Mouse (Mus musculus) ES-Bruce4 (cell line): ENCODE results near the gene Ndufa11. TPM values are rescaled to one million over a fixed set of nuclear protein-coding genes. Genes with fewer than 3 reads are reported as not detected.

ENCODE experiments used
- H3K27ac ChIP-seq: 2 replicates; pipeline ENCODE4 v1.5.1; 2012; ENCODE audit warnings: low read length, inconsistent platforms; ENCODE audit not compliant: insufficient read depth
- H3K27me3 ChIP-seq: 2 replicates; pipeline ENCODE4 v1.6.1; 2012; ENCODE audit warnings: mild to moderate bottlenecking, low read length, inconsistent platforms; ENCODE audit not compliant: control insufficient read depth, poor library complexity, insufficient read depth, severe bottlenecking
- H3K36me3 ChIP-seq: 2 replicates; pipeline ENCODE4 v1.6.1; 2012; ENCODE audit warnings: inconsistent platforms, mild to moderate bottlenecking, low read length, moderate library complexity; ENCODE audit not compliant: control insufficient read depth, poor library complexity, insufficient read depth, severe bottlenecking
- H3K4me1 ChIP-seq: one replicate; pipeline ENCODE4 v1.8.1; 2011; ENCODE audit warnings: low read length; ENCODE audit not compliant: control insufficient read depth, insufficient read depth
- H3K4me3 ChIP-seq: 2 replicates; pipeline ENCODE4 v1.5.1; 2011; ENCODE audit warnings: low read depth, mild to moderate bottlenecking, low read length
- H3K9ac ChIP-seq: 2 replicates; pipeline ENCODE4 v1.6.1; 2012; ENCODE audit warnings: low read depth, mild to moderate bottlenecking, inconsistent platforms; ENCODE audit not compliant: poor library complexity, severe bottlenecking
- H3K9me3 ChIP-seq: replicated peaks from 2 replicates; pipeline ENCODE4 v1.6.1; 2012; ENCODE audit warnings: mild to moderate bottlenecking, low read length, inconsistent platforms; ENCODE audit not compliant: control insufficient read depth, poor library complexity, insufficient read depth, severe bottlenecking
- CTCF ChIP-seq: IDR thresholded peaks from one replicate; pipeline ENCODE4 v1.8.1; 2011; ENCODE audit warnings: low read depth, low read length
- EP300 ChIP-seq: IDR thresholded peaks from 2 replicates; pipeline ENCODE4 v1.6.1; 2011; ENCODE audit warnings: low read depth, low read length; ENCODE audit not compliant: insufficient read depth
- POLR2A ChIP-seq: IDR thresholded peaks from one replicate; pipeline ENCODE4 v1.8.1; 2011; ENCODE audit warnings: low read length; ENCODE audit not compliant: insufficient read depth
- polyA plus RNA-seq: library from polyadenylated mRNA; stranded (reverse); fragments of >200 nt; gene quantifications from 2 replicates; pipeline ENCODE4 v1.2.4, GENCODE M21; 2011; ENCODE audit warnings: low read depth; ENCODE audit not compliant: missing spikeins, insufficient read depth, insufficient read length

Ndufa11 gene
- polyA plus RNA-seq, 1 experiment: 152 TPM

DNA sequence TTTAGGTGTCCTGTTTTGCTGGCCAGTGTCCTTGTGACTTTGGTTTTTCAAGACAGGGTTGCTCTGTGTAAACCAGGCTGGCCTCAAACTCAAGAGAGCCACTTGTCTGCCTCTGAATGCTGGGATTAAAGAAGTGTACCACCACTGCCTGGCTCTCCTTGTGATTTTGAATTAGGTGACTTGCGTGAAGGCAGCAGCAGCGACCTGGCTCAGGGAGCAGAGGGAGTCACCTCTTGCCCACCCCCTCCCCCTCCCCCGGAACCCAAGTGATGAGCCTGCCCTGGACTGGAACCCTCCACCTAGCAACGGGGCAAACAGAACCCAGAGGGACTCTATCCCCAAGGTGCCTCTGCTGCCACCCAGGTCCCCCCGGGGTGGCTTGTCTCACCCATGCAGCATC is 52.4 kb downstream of the Ndufa11 start, which contains the start of gene Prr22:
TSS of gene Prr22 (plus strand) at position 301 of the 400 bp plus-strand sequence.
- H3K9me3 ChIP-seq: no peaks in the 10 kb centered on the region
- TF ChIP-seq EP300: no peak
- no peak for TF ChIP-seq POLR2A
- TF ChIP-seq CTCF: no peak
- no peaks in the 10 kb centered on the region for H3K4me1 ChIP-seq
- no peak within 1 kb of the TSS for H3K9ac ChIP-seq
- H3K27me3 ChIP-seq: no peaks in the 10 kb centered on the region
- no peak within 1 kb of the TSS for H3K4me3 ChIP-seq
- H3K36me3 ChIP-seq: no peaks in the 10 kb centered on the region; the same call in 1 of the 2 replicates
- no peak within 1 kb of the TSS for H3K27ac ChIP-seq

Other genes with a start within 250 kb of the Ndufa11 start
- gene Ptprs, start 241.3 kb upstream of the Ndufa11 start, polyA plus RNA-seq: 149 and 159 TPM in 2 replicates
- gene Znrf4, start 205.3 kb upstream of the Ndufa11 start, polyA plus RNA-seq: not detected in 2 replicates
- gene Gm20219, start 163.4 kb upstream of the Ndufa11 start, polyA plus RNA-seq: 1.1 and 2.3 TPM in 2 replicates
- gene Safb2, start 133.2 kb upstream of the Ndufa11 start, polyA plus RNA-seq: 107 and 117 TPM in 2 replicates
- gene Safb, start 132.9 kb upstream of the Ndufa11 start, polyA plus RNA-seq: 99.4 and 111 TPM in 2 replicates
- 105 and 131 TPM in 2 replicates for gene 2410015M20Rik, start 108.0 kb upstream of the Ndufa11 start, polyA plus RNA-seq
- 704 and 766 TPM in 2 replicates for gene Rpl36, start 104.4 kb upstream of the Ndufa11 start, polyA plus RNA-seq
- gene Lonp1, start 90.9 kb upstream of the Ndufa11 start, polyA plus RNA-seq: 60.3 and 62.1 TPM in 2 replicates
- 2.4 and 3.7 TPM in 2 replicates for gene Catsperd, start 89.6 kb upstream of the Ndufa11 start, polyA plus RNA-seq
- gene Ranbp3, start 44.5 kb upstream of the Ndufa11 start, polyA plus RNA-seq: 72.6 and 75.6 TPM in 2 replicates
- 23.2 and 24.2 TPM in 2 replicates for gene Vmac, start 255 bp downstream of the Ndufa11 start, polyA plus RNA-seq
- gene Nrtn, start 39.8 kb downstream of the Ndufa11 start, polyA plus RNA-seq: 8.1 and 10.8 TPM in 2 replicates
- gene Dus3l, start 47.0 kb downstream of the Ndufa11 start, polyA plus RNA-seq: 18.4 and 18.9 TPM in 2 replicates
- gene Prr22, start 52.5 kb downstream of the Ndufa11 start, polyA plus RNA-seq: not detected in 2 replicates
- gene Rfx2, start 113.2 kb downstream of the Ndufa11 start, polyA plus RNA-seq: 27.5 and 30.5 TPM in 2 replicates
- 0.46 and 0.68 TPM in 2 replicates for gene Acsbg2, start 156.7 kb downstream of the Ndufa11 start, polyA plus RNA-seq
- 8.0 and 8.4 TPM in 2 replicates for gene 1700061G19Rik, start 157.7 kb downstream of the Ndufa11 start, polyA plus RNA-seq
- 20.7 and 21.9 TPM in 2 replicates for gene Mllt1, start 217.6 kb downstream of the Ndufa11 start, polyA plus RNA-seq